28 mouse cellular contexts compared by ENCODE assay signal in genomic region chr1:21232516-21232915, GRCm38 (mm10). TPM values are rescaled to one million over a fixed set of nuclear protein-coding genes. Genes with fewer than 3 reads are reported as not detected.
DNase-seq lines count a peak whose midpoint lies in the region; ATAC-seq and TF ChIP-seq lines count a peak whose summit lies in the region.
"Had no signal": no experiment of that assay in that cellular context is flagged by ENCODE, and none has a peak within 500 bp of the region (broad histone marks: within the 10 kb centered on the region; RNA-seq: fewer than 3 reads in every experiment).

No protein-coding gene starts in this region.

- no peak overlapping the region for H3K4me3 ChIP-seq in kidney, adult 2 months (ENCODE audit: insufficient read depth, low read depth, low read length)
- no peak overlapping the region for H3K4me3 ChIP-seq in liver, embryonic 15.5 days (replicated peaks)
- H3K4me3 ChIP-seq in liver, embryonic 11.5 days (ENCODE audit: low read depth, low read length) = no peak overlapping the region
- no peak overlapping the region for H3K4me3 ChIP-seq in embryonic facial prominence, embryonic 14.5 days (ENCODE audit: low read depth, low read length)
- H3K4me3 ChIP-seq in embryonic facial prominence, embryonic 15.5 days (replicated peaks) = no peak overlapping the region
- H3K4me3 ChIP-seq: heart, embryonic 10.5 days; heart, embryonic 15.5 days; intestine, embryonic 15.5 days; limb, embryonic 10.5 days; limb, embryonic 15.5 days; megakaryocyte, embryonic 14.5 days; midbrain, embryonic 12.5 days; myocyte; neural tube, embryonic 12.5 days had no signal

- no peak for TF ChIP-seq POLR2A in kidney, adult 2 months (IDR thresholded peaks at IDR 0.05; ENCODE audit: low read depth, low read length)

- H3K9me3 ChIP-seq in liver, embryonic 15.5 days (replicated peaks) = no peaks in the 10 kb centered on the region
- H3K9me3 ChIP-seq in liver, embryonic 11.5 days (ENCODE audit: control insufficient read depth, low read length) = no peaks in the 10 kb centered on the region
- no peaks in the 10 kb centered on the region for H3K9me3 ChIP-seq in embryonic facial prominence, embryonic 14.5 days (ENCODE audit: control insufficient read depth, low read length)
- no peaks in the 10 kb centered on the region for H3K9me3 ChIP-seq in embryonic facial prominence, embryonic 15.5 days (replicated peaks)
- H3K9me3 ChIP-seq: heart, embryonic 10.5 days; heart, embryonic 15.5 days; intestine, embryonic 15.5 days; limb, embryonic 10.5 days; limb, embryonic 15.5 days; midbrain, embryonic 12.5 days; neural tube, embryonic 12.5 days had no signal

- peaks cover 20% of the 10 kb centered on the region for H3K4me1 ChIP-seq in kidney, adult 2 months (ENCODE audit: control insufficient read depth, insufficient read depth, low read length)
- H3K4me1 ChIP-seq in liver, embryonic 15.5 days (replicated peaks) = no peaks in the 10 kb centered on the region
- no peaks in the 10 kb centered on the region for H3K4me1 ChIP-seq in liver, embryonic 11.5 days (replicated peaks; ENCODE audit: control insufficient read depth, insufficient read depth, low read length)
- peaks cover 3% of the 10 kb centered on the region; the same call in 1 of the 2 replicates for H3K4me1 ChIP-seq in embryonic facial prominence, embryonic 14.5 days (ENCODE audit: control insufficient read depth, insufficient read depth, low read length)
- 0 out of 2 replicates have a peak, but pooled peaks cover 8% of the 10 kb centered on the region for H3K4me1 ChIP-seq in embryonic facial prominence, embryonic 15.5 days
- H3K4me1 ChIP-seq: heart, embryonic 10.5 days; heart, embryonic 15.5 days; intestine, embryonic 15.5 days; limb, embryonic 10.5 days; limb, embryonic 15.5 days; neural tube, embryonic 12.5 days had no signal

- 79% methylated on average over 1 of the region's 1 CpGs for WGBS in kidney, adult 2 months
- WGBS in liver, embryonic 15.5 days (ENCODE audit: insufficient replicate concordance) = 68% methylated on average over 1 of the region's 1 CpGs
- WGBS in liver, embryonic 11.5 days = 92% methylated on average over 1 of the region's 1 CpGs
- WGBS in embryonic facial prominence, embryonic 14.5 days = 44% methylated on average over 1 of the region's 1 CpGs
- 44% methylated on average over 1 of the region's 1 CpGs for WGBS in embryonic facial prominence, embryonic 15.5 days

- H3K27ac ChIP-seq in kidney, adult 2 months (ENCODE audit: insufficient read depth, low read depth, low read length) = peak overlapping the region; percentile 91
- H3K27ac ChIP-seq in liver, embryonic 15.5 days (replicated peaks) = peak overlapping the region; percentile 56
- H3K27ac ChIP-seq in liver, embryonic 11.5 days (ENCODE audit: low read depth, low read length) = no peak overlapping the region
- H3K27ac ChIP-seq in embryonic facial prominence, embryonic 14.5 days (replicated peaks; ENCODE audit: low read depth, low read length) = peak overlapping the region; percentile 13; the same call in 1 of the 2 replicates
- H3K27ac ChIP-seq in embryonic facial prominence, embryonic 15.5 days (replicated peaks) = peak overlapping the region; percentile 40
- H3K27ac ChIP-seq: heart, embryonic 10.5 days; heart, embryonic 15.5 days; hindbrain, postnatal 0 days; intestine, embryonic 15.5 days; limb, embryonic 10.5 days; limb, embryonic 15.5 days; midbrain, embryonic 12.5 days; neural tube, embryonic 12.5 days had no signal

- no peaks in the 10 kb centered on the region for H3K27me3 ChIP-seq in kidney, adult 2 months (replicated peaks; ENCODE audit: control insufficient read depth, insufficient read depth, low read length)
- no peaks in the 10 kb centered on the region for H3K27me3 ChIP-seq in liver, embryonic 15.5 days
- H3K27me3 ChIP-seq in liver, embryonic 11.5 days (replicated peaks; ENCODE audit: control insufficient read depth, insufficient read depth, low read length) = no peaks in the 10 kb centered on the region
- no peaks in the 10 kb centered on the region for H3K27me3 ChIP-seq in embryonic facial prominence, embryonic 14.5 days (replicated peaks; ENCODE audit: control insufficient read depth, insufficient read depth, low read length)
- no peaks in the 10 kb centered on the region for H3K27me3 ChIP-seq in embryonic facial prominence, embryonic 15.5 days
- H3K27me3 ChIP-seq: heart, embryonic 15.5 days; intestine, embryonic 15.5 days; limb, embryonic 15.5 days; megakaryocyte, embryonic 14.5 days; midbrain, embryonic 12.5 days; neural tube, embryonic 12.5 days had no signal

- H3K9ac ChIP-seq in liver, embryonic 15.5 days = no peak overlapping the region
- no peak overlapping the region for H3K9ac ChIP-seq in liver, embryonic 11.5 days (ENCODE audit: low read depth, low read length)
- H3K9ac ChIP-seq in embryonic facial prominence, embryonic 14.5 days (ENCODE audit: low read depth, low read length) = no peak overlapping the region
- no peak overlapping the region for H3K9ac ChIP-seq in embryonic facial prominence, embryonic 15.5 days
- H3K9ac ChIP-seq: heart, embryonic 15.5 days; intestine, embryonic 15.5 days; limb, embryonic 15.5 days; lung, embryonic 14.5 days; midbrain, embryonic 12.5 days; neural tube, embryonic 12.5 days had no signal

- peak; percentile 23 for DNase-seq in kidney, adult 2 months
- DNase-seq in kidney, adult 18-20 months = no peak
- no peak for DNase-seq in liver, embryonic 11.5 days (ENCODE audit: low spot score)
- peak; percentile 33 for DNase-seq in embryonic facial prominence, embryonic 14.5 days (ENCODE audit: low spot score)
- DNase-seq: adrenal gland, adult 2 months; B cell, adult 2 months; cerebellum, adult 18-20 months; cerebellum, postnatal 10 days; gastrocnemius, postnatal 10 days; kidney, postnatal 14 days; lung, embryonic 14.5 days; right cerebral cortex, postnatal 4 days; thymus, postnatal 4 days had no signal

- no peaks in the 10 kb centered on the region for H3K36me3 ChIP-seq in kidney, adult 2 months (ENCODE audit: control insufficient read depth, insufficient read depth, low read length)
- no peaks in the 10 kb centered on the region for H3K36me3 ChIP-seq in liver, embryonic 15.5 days (replicated peaks)
- H3K36me3 ChIP-seq in liver, embryonic 11.5 days (ENCODE audit: control insufficient read depth, insufficient read depth, low read length) = no peaks in the 10 kb centered on the region
- no peaks in the 10 kb centered on the region for H3K36me3 ChIP-seq in embryonic facial prominence, embryonic 14.5 days (ENCODE audit: control insufficient read depth, insufficient read depth, low read length)
- no peaks in the 10 kb centered on the region for H3K36me3 ChIP-seq in embryonic facial prominence, embryonic 15.5 days
- H3K36me3 ChIP-seq: heart, embryonic 15.5 days; intestine, embryonic 15.5 days; limb, embryonic 10.5 days; limb, embryonic 15.5 days; neural tube, embryonic 12.5 days had no signal

- TF ChIP-seq CTCF in kidney, adult 2 months (conservative IDR thresholded peaks at IDR 0.05; ENCODE audit: insufficient read depth, insufficient read length, low read depth, low read length) = no peak

- no peak overlapping the region for H3K4me2 ChIP-seq in liver, embryonic 15.5 days
- no peak overlapping the region for H3K4me2 ChIP-seq in liver, embryonic 11.5 days
- no peak overlapping the region for H3K4me2 ChIP-seq in embryonic facial prominence, embryonic 14.5 days (ENCODE audit: low read depth, low read length)
- H3K4me2 ChIP-seq in embryonic facial prominence, embryonic 15.5 days (replicated peaks) = no peak overlapping the region
- H3K4me2 ChIP-seq: heart, embryonic 15.5 days; intestine, embryonic 15.5 days; limb, embryonic 15.5 days; lung, embryonic 14.5 days; midbrain, embryonic 12.5 days; neural tube, embryonic 12.5 days had no signal

- ATAC-seq in liver, embryonic 15.5 days (ENCODE audit: insufficient read depth) = no peak
- ATAC-seq in liver, embryonic 11.5 days (replicated peaks; ENCODE audit: low FRiP score) = no peak
- ATAC-seq in embryonic facial prominence, embryonic 14.5 days (ENCODE audit: low read depth) = peak; percentile 12; the same call in 1 of the 2 replicates
- ATAC-seq in embryonic facial prominence, embryonic 15.5 days (ENCODE audit: insufficient number of reproducible peaks, low FRiP score, low TSS enrichment, low read depth) = 0 out of 2 replicates have a peak, but pooled peaks have one; percentile 43
- no peak for ATAC-seq in megakaryocyte progenitor cell, adult 5-6 weeks (replicated peaks; ENCODE audit: poor library complexity)
- ATAC-seq: hindbrain, postnatal 0 days had no signal

RNA-seq across cellular contexts. Expression of gene Gsta3, which starts 7.9 kb away (rescaled TPM):
- 86.0 and 109 TPM in 2 replicates for polyA plus RNA-seq in kidney, adult 2 months (2012; rRNA removed)
- 102 and 115 TPM in 2 replicates for polyA plus RNA-seq in liver, embryonic 15.5 days (2015; fragmentation: Nextera tagmentation; extraction: Ambion mirVana)
- polyA plus RNA-seq in liver, embryonic 11.5 days (2014; fragmentation: Nextera tagmentation; extraction: Ambion mirVana) = 0.62 and 1.5 TPM in 2 replicates
- 3.4 and 4.4 TPM in 2 replicates for polyA plus RNA-seq in embryonic facial prominence, embryonic 14.5 days (2014; fragmentation: Nextera tagmentation; extraction: Ambion mirVana)
- polyA plus RNA-seq in embryonic facial prominence, embryonic 15.5 days (2015; fragmentation: Nextera tagmentation; extraction: Ambion mirVana) = 6.0 and 10.3 TPM in 2 replicates
- total RNA-seq in megakaryocyte progenitor cell, adult 5-6 weeks (2015) = 0.10 TPM in 1 of 2 replicates, not detected in the other
- total RNA-seq in megakaryocyte progenitor cell, adult 5-6 weeks (2017) = not detected in 2 replicates
- total RNA-seq: common myeloid progenitor, adult 5-6 weeks; midbrain, postnatal 0 days had no signal
- polyA plus RNA-seq: limb, embryonic 10.5 days had no signal

RNA-seq across cellular contexts. Expression of gene Tmem14a, which starts 14.1 kb away (rescaled TPM):
- 6.7 and 8.8 TPM in 2 replicates for polyA plus RNA-seq in kidney, adult 2 months (2012; rRNA removed)
- 3.2 and 3.6 TPM in 2 replicates for polyA plus RNA-seq in liver, embryonic 15.5 days (2015; fragmentation: Nextera tagmentation; extraction: Ambion mirVana)
- polyA plus RNA-seq in liver, embryonic 11.5 days (2014; fragmentation: Nextera tagmentation; extraction: Ambion mirVana) = 6.8 and 8.0 TPM in 2 replicates
- 11.5 and 12.2 TPM in 2 replicates for polyA plus RNA-seq in embryonic facial prominence, embryonic 14.5 days (2014; fragmentation: Nextera tagmentation; extraction: Ambion mirVana)
- polyA plus RNA-seq in embryonic facial prominence, embryonic 15.5 days (2015; fragmentation: Nextera tagmentation; extraction: Ambion mirVana) = 10.5 and 11.5 TPM in 2 replicates
- 1.3 and 3.3 TPM in 2 replicates for total RNA-seq in megakaryocyte progenitor cell, adult 5-6 weeks (2015)
- 1.3 and 2.5 TPM in 2 replicates for total RNA-seq in megakaryocyte progenitor cell, adult 5-6 weeks (2017)

Comparison
In these comparisons a context has a peak if more than half of its experiments do, and no peak if none do; other contexts are left out.
1. DNase-seq: peak in kidney, adult 2 months (single experiment) and embryonic facial prominence, embryonic 14.5 days (single experiment); none in kidney, adult 18-20 months (single experiment) and liver, embryonic 11.5 days (single experiment).
2. ATAC-seq: peak in embryonic facial prominence, embryonic 14.5 days (single experiment) and embryonic facial prominence, embryonic 15.5 days (single experiment); none in liver, embryonic 15.5 days (single experiment), liver, embryonic 11.5 days (single experiment) and megakaryocyte progenitor cell, adult 5-6 weeks (single experiment).